Mouse (Mus musculus): ENCODE data around the gene C8a.

GRCm38 (mm10) chr4:104818986-104819385, 57.2 kb downstream of the C8a start:
- TF ChIP-seq POLR2A (IDR thresholded peaks at IDR 0.05; ENCODE audit: borderline replicate concordance, extremely low read depth, insufficient read depth, insufficient read length, poor library complexity, severe bottlenecking) (no peak), CTCF (IDR thresholded peaks at IDR 0.05; ENCODE audit: borderline replicate concordance, extremely low read depth, insufficient read depth, insufficient read length) (no peak)
